Mouse (Mus musculus): ENCODE measurements around the gene Slc25a22. TPM values are rescaled to one million over a fixed set of nuclear protein-coding genes. Genes with fewer than 3 reads are reported as not detected.
"Not testable (repeated sequence)": the region's sequence is repeated elsewhere in the genome, so short reads cannot be mapped to it uniquely, and the experiment has no call there.

The Slc25a22 gene
- total RNA-seq, 2 experiments from 2014 or later: 4.9 to 18.8 TPM

GRCm38 (mm10) chr7:141460001-141460390, 22.3 kb upstream of the Slc25a22 start:
- ATAC-seq (replicated peaks; ENCODE audit: poor library complexity, severe bottlenecking): no peak

GRCm38 (mm10) chr7:141459301-141459711, 21.6 kb upstream of the Slc25a22 start:
- no peak for ATAC-seq (replicated peaks; ENCODE audit: poor library complexity, severe bottlenecking)

- no peak for ATAC-seq (replicated peaks; ENCODE audit: poor library complexity, severe bottlenecking)
These were observed 21.0 kb upstream of the Slc25a22 start for GRCm38 (mm10) chr7:141458661-141459060.

- no peak for ATAC-seq (replicated peaks; ENCODE audit: poor library complexity, severe bottlenecking)
These were observed 20.4 kb upstream of the Slc25a22 start for GRCm38 (mm10) chr7:141457986-141458660.

- no peak for ATAC-seq (replicated peaks; ENCODE audit: poor library complexity, severe bottlenecking)
These were observed 19.5 kb upstream of the Slc25a22 start for GRCm38 (mm10) chr7:141457236-141457635.

- no peak for ATAC-seq (replicated peaks; ENCODE audit: poor library complexity, severe bottlenecking)
These were observed 19.0 kb upstream of the Slc25a22 start for GRCm38 (mm10) chr7:141456739-141457138.

GRCm38 (mm10) chr7:141455610-141456314, 18.1 kb upstream of the Slc25a22 start:
- peak; percentile 34 for ATAC-seq (replicated peaks; ENCODE audit: poor library complexity, severe bottlenecking)

GRCm38 (mm10) chr7:141454967-141455551, 17.4 kb upstream of the Slc25a22 start, which contains the start of gene Pnpla2:
TSS of gene Pnpla2 (plus strand) at chr7:141455198.
- ATAC-seq (replicated peaks; ENCODE audit: poor library complexity, severe bottlenecking): peak; percentile 72

GRCm38 (mm10) chr7:141453636-141454035, 15.9 kb upstream of the Slc25a22 start:
- peak; percentile 14 for ATAC-seq (replicated peaks; ENCODE audit: poor library complexity, severe bottlenecking)

GRCm38 (mm10) chr7:141451928-141452327, 14.2 kb upstream of the Slc25a22 start:
- no peak for ATAC-seq (replicated peaks; ENCODE audit: poor library complexity, severe bottlenecking)

- peak; percentile 79 for ATAC-seq (replicated peaks; ENCODE audit: poor library complexity, severe bottlenecking)
These were observed 9.7 kb upstream of the Slc25a22 start, which contains the start of gene Rplp2 for GRCm38 (mm10) chr7:141447110-141447991. TSS of gene Rplp2 (plus strand) at chr7:141447370.

GRCm38 (mm10) chr7:141446374-141446773, 8.7 kb upstream of the Slc25a22 start:
- ATAC-seq (replicated peaks; ENCODE audit: poor library complexity, severe bottlenecking): not testable (repeated sequence)

GRCm38 (mm10) chr7:141443828-141444237, 6.1 kb upstream of the Slc25a22 start, which contains the start of gene Pidd1:
TSS of gene Pidd1 (minus strand) at chr7:141444025.
- peak; percentile 55 for ATAC-seq (replicated peaks; ENCODE audit: poor library complexity, severe bottlenecking)

GRCm38 (mm10) chr7:141443081-141443821, 5.6 kb upstream of the Slc25a22 start:
- ATAC-seq (replicated peaks; ENCODE audit: poor library complexity, severe bottlenecking): peak; percentile 33

GRCm38 (mm10) chr7:141442199-141442598, 4.5 kb upstream of the Slc25a22 start:
- no peak for ATAC-seq (replicated peaks; ENCODE audit: poor library complexity, severe bottlenecking)

GRCm38 (mm10) chr7:141441460-141441859, 3.8 kb upstream of the Slc25a22 start:
- no peak for ATAC-seq (replicated peaks; ENCODE audit: poor library complexity, severe bottlenecking)

- ATAC-seq (replicated peaks; ENCODE audit: poor library complexity, severe bottlenecking): peak; percentile 20
These were observed 2.9 kb upstream of the Slc25a22 start for GRCm38 (mm10) chr7:141440613-141441012.

- no peak for ATAC-seq (replicated peaks; ENCODE audit: poor library complexity, severe bottlenecking)
These were observed 2.1 kb upstream of the Slc25a22 start for GRCm38 (mm10) chr7:141439811-141440210.

- ATAC-seq (replicated peaks; ENCODE audit: poor library complexity, severe bottlenecking): no peak
These were observed 1.5 kb upstream of the Slc25a22 start for GRCm38 (mm10) chr7:141439140-141439679.

Data from granulocyte monocyte progenitor cell, adult 5-6 weeks (primary cell).